Mouse (Mus musculus) thymus, adult 2 months (tissue): ENCODE data around the gene Clasp2.

Experiments
- CTCF ChIP-seq: fragments of 200-500 bp; IDR thresholded peaks from 2 replicates; pipeline ENCODE4 v1.5.1; 2012; ENCODE audit warnings: mild to moderate bottlenecking, control low read depth, low read length, moderate library complexity, borderline replicate concordance; ENCODE audit not compliant: control insufficient read depth, poor library complexity, insufficient read depth; ENCODE audit errors: extremely low read depth
- POLR2A ChIP-seq: fragments of 200-500 bp; IDR thresholded peaks from 2 replicates; pipeline ENCODE4 v1.6.1; 2012; ENCODE audit warnings: mild to moderate bottlenecking, low read length, control low read depth, moderate library complexity; ENCODE audit not compliant: control insufficient read depth, poor library complexity, insufficient read depth; ENCODE audit errors: extremely low read depth

- no peak for TF ChIP-seq CTCF
- TF ChIP-seq POLR2A: no peak
Observed at GRCm38 (mm10) chr9:113735920-113736319, 5.4 kb upstream of the Clasp2 start.
